Mouse (Mus musculus): ENCODE data around the gene Slc35f1.

- no peak for TF ChIP-seq EP300 (IDR thresholded peaks at IDR 0.05; ENCODE audit: low read depth)
- TF ChIP-seq CTCF (IDR thresholded peaks at IDR 0.05; ENCODE audit: low read depth), result no peak
Measured at GRCm38 (mm10) chr10:52704101-52705051, 14.0 kb downstream of the Slc35f1 start.

Measured in liver, postnatal 0 days (tissue).